Mouse (Mus musculus) heart, postnatal 10 days (tissue): ENCODE measurements around the gene D630003M21Rik. TPM values are rescaled to one million over a fixed set of nuclear protein-coding genes. Genes with fewer than 3 reads are reported as not detected.
A peak's percentile ranks its signal among the peaks of the same experiment; 100 is the strongest.

Experiments
- DNase-seq, 2 experiments: peaks; one replicate each; pipeline ENCODE4 v3.0.0; 2021
- intact Hi-C: fragments of 180-260 bp; cut with DNase I; formaldehyde crosslinking; loops from one replicate; pipeline ENCODE4 v1.15.1; 2025
- total RNA-seq, 2 experiments: library from RNA; stranded (reverse); gene quantifications; 2 replicates each; pipeline ENCODE4 v1.2.3; 2021

Gene D630003M21Rik
- total RNA-seq = 1 to 10 TPM; 8.6 to 8.7 TPM

DNA sequence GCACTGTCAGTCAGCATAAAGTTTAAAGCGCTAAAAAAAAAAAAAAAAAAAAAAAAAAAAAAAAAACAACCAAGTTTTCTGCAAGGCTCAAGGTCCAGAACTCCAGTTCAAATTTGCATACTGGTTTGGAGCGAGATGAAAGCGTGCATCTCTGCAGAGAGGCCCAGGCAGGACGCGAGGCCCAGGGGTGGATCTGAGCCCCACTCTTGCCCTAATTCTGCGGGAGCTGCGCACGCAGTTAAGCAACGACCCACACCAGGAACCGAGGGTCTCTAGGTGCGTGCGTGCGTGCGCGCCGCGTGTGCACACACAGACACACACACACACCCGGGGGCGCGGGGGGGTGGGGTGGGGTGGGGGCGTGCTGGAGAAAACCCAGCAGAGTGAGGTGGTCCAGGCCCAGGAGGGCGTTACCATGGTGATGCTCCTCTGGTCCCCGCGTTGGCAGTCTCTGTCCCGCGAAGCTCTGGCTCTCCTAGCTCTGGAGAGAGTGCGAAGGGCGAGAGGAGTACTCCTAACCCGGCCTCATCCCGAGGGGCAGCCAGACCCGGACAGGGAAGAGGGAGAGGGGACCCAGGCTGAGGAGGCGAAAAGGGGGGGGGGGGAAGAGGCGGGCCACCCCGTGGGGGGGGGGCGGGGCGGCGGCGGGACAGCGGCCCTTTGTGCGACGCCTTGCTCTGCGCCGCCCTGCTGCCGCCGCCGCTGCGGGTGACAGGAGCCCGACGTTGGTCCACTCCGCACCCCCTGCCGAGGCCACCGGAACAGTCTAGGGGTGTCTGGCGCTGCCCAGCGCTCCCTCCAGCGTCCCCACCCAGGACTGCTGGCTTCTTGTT is at the start of gene D630003M21Rik:
Gene D630003M21Rik, minus strand, starts transcription at position 553 of the 833 bp plus-strand sequence.
- intact Hi-C loops = no loop called here
- peak in 1 of 2 experiments; percentile 35 for DNase-seq

- no peak for DNase-seq
- intact Hi-C loops = no loop called here
Observed at GRCm38 (mm10) chr2:158276878-158277277, 47.9 kb upstream of the D630003M21Rik start.

- no peak for DNase-seq
- intact Hi-C loops = no loop called here
Observed at GRCm38 (mm10) chr2:158276451-158276850, 47.4 kb upstream of the D630003M21Rik start.

GRCm38 (mm10) chr2:158275811-158276210 is 46.8 kb upstream of the D630003M21Rik start:
- DNase-seq = no peak
- intact Hi-C loops = no loop called here

DNA sequence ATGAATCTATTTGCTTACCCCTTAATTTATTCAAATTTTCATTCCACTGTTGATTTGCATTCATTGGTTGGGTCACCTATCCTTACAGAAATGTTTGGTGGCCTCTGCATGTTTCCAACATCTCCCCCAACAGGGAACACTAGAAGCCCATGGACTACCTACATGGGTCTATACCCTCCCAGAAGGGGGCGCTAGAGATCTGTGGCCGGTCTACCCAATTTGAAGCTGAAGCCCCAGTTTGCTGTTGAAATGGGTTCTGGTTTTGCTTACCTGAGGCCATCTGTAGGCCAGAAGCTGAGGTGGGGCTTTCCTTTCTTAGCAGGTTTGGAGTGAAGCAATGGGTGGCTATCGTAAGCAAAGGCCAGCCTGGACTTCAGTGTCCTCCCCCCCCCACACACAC is 46.3 kb upstream of the D630003M21Rik start:
- DNase-seq = no peak
- intact Hi-C loops = no loop called here

DNA sequence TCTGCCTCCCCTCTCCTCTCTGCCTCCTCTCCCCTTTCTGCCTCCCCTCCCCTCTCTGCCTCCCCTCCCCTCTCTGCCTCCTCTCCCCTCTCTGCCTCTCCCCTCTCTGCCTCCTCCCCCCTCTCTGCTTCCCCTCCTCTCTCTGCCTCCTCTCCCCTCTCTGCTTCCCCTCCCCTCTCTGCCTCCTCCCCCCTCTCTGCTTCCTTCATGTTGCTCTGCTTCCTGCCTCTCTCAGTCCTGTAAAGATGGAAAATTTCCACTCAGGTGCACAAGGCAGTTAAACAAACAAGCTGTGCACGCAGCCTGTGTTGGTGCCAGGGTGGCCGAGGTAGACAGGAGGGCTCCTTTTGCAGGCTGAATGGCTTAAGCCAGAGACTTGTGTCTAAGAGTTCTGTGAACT is 44.6 kb upstream of the D630003M21Rik start:
- intact Hi-C loops = no loop called here
- DNase-seq = no peak

GRCm38 (mm10) chr2:158270017-158270416 is 41.0 kb upstream of the D630003M21Rik start:
- DNase-seq = no peak

GRCm38 (mm10) chr2:158264877-158265276 is 35.9 kb upstream of the D630003M21Rik start:
- DNase-seq = no peak
- intact Hi-C loops = no loop called here

More at GRCm38 (mm10) chr2:158270017-158270416, 41.0 kb upstream of the D630003M21Rik start:
- intact Hi-C loops = no loop called here

DNA sequence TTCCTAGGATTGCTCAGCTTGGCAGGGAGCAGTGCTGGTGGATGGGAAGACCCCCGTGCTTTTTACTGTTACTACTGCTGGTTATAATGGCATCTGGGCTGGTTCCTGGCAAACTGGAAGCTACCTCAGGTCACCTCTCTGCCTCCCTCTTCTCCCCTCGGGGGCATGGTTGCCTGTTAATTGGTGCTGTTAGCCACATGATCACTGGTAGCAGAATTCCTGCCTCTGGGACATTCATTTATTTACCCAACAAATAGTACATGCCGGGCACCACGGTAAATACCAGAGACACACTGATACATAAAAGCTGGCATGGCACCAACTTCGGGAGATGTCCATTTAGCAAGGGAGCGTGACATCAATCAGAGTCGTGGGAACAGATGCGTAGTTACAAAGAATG is 30.5 kb upstream of the D630003M21Rik start:
- intact Hi-C loops = no loop called here
- DNase-seq = no peak

DNA sequence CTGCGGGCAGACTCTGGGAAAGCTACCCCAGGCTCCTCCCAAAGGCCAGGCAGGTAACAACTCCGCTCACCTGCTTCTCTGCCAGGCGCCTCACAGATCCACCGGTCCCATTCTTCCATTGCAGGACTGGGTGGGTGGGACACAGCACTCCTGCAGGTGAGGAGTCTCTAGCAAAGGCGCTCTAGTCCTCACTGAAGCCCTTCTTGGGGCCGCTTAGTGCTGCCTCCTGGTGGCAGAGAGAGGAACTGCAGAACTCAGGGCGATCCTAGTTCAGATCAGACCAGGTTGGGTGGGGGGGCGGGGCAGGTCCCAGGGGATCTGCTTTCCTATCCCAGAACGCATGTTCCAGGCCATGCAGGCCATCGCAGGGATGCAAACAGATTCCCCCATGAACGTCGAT is 29.8 kb upstream of the D630003M21Rik start:
- DNase-seq = peak; percentile 66 to 82
- intact Hi-C loops = loop anchor here (1.0 kb wide), 1 partner anchor 50 kb away; no protein-coding TSS in a partner anchor

GRCm38 (mm10) chr2:158258005-158258418 is 29.0 kb upstream of the D630003M21Rik start, which contains the start of gene Bpi:
TSS of gene Bpi (plus strand) at chr2:158258094.
- DNase-seq = no peak
- intact Hi-C loops = loop anchor here (1.0 kb wide), 1 partner anchor 50 kb away; no protein-coding TSS in a partner anchor

DNA sequence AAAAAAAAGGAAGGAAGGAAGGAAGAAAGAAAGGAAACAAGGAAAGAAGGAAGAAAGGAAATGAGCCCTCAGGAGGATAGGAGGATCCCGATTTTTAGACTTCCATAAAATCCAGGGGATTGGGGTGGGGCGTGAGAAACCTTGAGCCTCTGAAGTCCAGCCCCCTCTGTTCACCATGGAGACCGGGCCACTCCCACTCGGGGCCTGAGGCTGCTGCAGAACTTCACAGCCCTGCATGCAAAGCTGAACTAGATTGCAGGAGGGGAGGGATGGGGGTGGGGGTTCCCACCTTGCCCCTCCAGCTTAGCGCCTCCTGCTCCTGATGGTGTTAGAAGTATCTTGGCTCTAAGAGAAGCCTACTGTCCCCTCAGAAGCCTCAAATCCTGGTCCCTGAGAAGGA is 27.9 kb upstream of the D630003M21Rik start:
- intact Hi-C loops = no loop called here
- DNase-seq = peak; percentile 46 to 52

DNA sequence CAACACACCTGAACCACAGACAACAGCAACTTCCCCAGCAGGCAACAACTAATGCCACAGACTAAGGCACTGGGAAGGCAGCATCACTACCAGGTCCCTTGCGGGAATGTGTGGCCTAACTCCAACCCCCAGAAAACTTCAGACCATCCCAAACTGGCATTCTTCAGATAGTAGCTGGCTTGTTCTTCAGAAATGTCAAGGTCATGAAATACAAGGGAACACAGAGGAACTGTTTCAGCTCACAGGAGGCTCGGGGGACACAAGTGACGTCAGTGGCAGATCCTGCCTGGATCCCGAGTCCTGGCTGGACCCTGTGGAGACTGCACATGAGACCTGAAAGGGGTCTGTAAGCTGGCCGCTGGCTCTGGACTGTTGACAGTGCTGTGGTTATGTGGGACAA is 24.8 kb upstream of the D630003M21Rik start:
- no peak for DNase-seq

DNA sequence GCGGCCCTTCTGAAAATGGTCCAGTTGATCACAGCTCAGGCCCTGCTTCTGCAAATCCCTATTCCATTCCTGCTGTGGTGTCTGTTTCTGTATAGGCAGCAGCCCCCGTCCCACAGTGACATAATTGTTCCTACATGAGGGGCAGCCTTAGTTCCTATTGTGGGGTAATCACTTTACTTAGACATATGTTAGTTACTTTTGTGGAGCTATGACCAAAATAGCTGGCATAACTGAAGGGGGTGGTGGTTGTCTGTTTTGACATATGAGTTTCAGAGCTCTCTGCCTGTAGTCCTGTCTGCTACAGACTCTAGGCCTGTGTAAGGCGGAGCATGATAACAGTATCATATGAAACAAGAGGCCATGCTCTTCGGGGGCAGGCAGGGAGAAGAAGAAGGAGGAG is 21.5 kb upstream of the D630003M21Rik start:
- no peak for DNase-seq
- intact Hi-C loops = no loop called here

More for the DNA sequence above, 24.8 kb upstream of the D630003M21Rik start:
- intact Hi-C loops = no loop called here

DNA sequence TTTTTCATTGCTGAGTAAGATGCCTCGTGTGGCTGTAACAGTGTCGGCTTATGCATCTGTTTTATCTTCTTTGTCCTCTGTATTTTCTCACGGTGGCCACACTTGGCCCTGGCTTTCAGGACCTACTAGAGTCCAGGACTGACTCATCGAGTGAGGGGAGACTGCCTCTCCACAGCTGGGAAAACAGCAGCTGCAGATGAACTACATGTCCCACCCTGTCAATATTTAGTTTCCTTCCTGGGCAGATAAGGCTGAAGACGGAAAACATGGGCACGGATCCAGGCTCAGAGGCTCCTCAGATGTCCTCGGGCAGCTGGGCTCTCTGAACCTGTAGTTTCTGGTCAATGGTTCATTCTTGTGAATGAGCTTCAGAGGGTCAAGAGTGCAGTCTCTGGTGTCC is 19.3 kb upstream of the D630003M21Rik start:
- DNase-seq = peak; percentile 75 to 76
- intact Hi-C loops = no loop called here

GRCm38 (mm10) chr2:158247852-158248251 is 18.8 kb upstream of the D630003M21Rik start:
- no peak for DNase-seq
- intact Hi-C loops = no loop called here

DNA sequence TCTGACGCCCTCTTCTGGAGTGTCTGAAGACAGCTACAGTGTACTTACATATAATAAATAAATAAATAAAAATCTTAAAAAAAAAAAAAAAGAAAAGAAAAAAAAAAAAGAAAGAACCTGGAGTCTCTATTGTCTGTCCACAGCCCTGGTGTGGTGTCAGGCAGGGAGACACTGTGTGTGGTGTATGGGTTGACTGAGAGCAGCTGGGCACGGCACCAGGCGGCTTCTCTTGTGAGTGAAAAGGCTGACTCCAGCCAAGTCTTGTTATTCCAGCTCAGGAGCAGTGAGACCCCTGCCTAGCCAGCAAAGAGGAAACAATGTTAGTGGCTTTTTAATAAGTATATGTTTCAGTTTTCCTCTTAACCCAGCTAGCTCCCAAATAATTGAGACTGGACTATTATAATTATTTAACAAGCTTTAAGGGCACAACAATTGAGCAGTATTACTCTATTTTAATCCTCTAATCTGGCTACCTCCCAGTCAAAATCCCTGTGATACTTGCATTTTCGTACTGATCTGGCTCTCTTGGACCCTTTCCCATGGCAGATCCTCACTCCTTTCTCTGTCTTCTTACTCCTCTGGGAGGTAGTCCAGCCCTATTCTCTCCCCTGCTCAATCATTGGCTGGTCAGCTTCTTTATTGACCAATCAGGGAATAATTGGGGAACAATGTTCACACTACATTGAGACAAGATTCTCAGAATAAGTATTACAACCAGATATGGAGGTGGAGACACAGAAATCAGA is 16.2 kb upstream of the D630003M21Rik start:
- DNase-seq = no peak
- intact Hi-C loops = no loop called here

- intact Hi-C loops = no loop called here
- peak; percentile 68 for DNase-seq
Observed at GRCm38 (mm10) chr2:158243129-158243870, 14.3 kb upstream of the D630003M21Rik start.

DNA sequence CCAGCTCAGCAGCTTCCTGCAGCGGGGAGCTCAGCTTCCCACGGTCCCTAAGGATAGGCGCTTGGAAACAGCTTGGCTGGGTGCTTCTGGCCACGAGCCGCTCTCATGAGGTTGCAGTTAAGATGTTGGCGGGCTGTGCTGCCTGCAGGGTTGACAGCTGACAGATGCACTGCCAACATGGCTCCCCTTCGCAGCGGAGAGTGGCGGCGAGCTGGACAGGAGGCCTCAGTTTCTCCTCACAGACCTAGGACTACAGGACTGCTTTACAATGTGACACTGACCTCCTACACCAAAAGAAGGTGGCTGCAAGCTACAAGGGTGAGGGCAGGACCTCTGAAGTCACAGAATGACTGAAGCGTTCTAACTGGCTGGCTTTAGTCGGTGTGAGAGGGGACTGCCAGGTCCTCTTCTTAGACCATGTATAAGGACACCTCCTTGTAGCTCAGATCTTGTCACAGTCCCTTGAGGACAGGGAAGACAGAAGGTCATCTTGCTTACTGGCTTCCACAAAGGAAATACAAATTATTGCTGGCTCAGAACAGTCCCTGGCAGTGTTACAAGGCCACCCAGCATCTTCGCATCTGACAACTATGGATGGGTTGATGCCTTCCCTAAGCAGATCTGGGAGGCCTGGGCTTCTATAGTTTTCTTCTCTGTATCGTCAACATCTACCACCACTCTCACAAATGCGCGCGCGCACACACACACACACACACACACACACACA is 13.3 kb upstream of the D630003M21Rik start:
- intact Hi-C loops = no loop called here
- peak in 1 of 2 experiments; percentile 59 for DNase-seq

DNA sequence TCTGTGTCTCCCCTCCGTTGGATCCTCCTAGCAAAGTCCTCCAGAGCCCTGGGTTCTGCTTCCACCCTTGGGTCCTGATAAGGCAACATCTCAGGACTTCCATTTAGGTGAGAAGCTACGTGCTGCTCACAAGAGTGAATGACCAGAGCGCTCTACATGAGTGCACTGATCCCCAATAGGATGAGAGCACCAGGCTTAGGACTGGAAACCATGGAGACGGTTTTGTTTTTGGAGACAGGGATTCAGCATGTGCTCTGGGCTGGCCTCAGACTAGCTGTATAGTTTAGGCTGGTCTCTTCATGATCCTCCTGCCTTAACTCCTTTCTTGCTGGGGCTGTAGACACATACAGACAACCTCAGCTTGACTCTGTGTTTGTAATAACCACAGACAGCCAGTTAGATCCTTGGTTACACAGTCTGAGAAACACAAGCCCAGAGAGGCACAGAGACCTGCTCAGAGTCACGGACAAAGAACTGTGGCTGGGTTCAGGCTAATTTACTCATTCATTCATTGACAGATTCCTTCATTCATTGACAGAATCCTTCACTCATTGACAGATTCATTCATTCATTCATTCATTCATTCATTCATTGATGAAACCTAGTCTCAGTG is 12.2 kb upstream of the D630003M21Rik start:
- intact Hi-C loops = no loop called here
- no peak for DNase-seq
